Mouse (Mus musculus) CD4-positive helper T cell, adult 2 months (primary cell): ENCODE measurements at regions not wholly inside any gene's neighbourhood (a gene's known extent, or its start where the extent isn't known, plus 50 kb on each side); places are given as distances from the start of the nearest gene placed in this dataset.

Experiments
- DNase-seq: peaks from one replicate; pipeline ENCODE4 v3.0.0-alpha.2; 2012; ENCODE audit warnings: low read depth, missing footprints, low spot score

DNA sequence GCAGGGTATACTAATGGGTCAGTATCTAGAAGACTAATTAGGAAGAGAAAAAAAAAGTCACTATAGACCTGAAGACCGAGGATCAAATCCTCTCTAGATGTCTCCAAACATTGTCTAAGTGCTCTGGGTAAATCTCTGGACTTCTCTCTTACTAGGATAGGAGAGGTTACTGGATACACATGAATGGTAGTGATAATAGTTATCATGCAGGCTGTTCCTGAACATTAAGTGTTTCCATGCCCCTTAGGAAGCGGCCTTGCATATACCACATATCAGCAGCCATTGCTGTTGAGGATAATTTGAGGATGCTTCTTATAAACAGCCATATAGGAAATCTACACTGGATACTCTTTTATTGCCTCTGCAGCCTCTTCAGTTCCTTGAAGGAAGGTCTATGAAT is 274.2 kb upstream of the Ppargc1a start:
- DNase-seq: no peak

DNA sequence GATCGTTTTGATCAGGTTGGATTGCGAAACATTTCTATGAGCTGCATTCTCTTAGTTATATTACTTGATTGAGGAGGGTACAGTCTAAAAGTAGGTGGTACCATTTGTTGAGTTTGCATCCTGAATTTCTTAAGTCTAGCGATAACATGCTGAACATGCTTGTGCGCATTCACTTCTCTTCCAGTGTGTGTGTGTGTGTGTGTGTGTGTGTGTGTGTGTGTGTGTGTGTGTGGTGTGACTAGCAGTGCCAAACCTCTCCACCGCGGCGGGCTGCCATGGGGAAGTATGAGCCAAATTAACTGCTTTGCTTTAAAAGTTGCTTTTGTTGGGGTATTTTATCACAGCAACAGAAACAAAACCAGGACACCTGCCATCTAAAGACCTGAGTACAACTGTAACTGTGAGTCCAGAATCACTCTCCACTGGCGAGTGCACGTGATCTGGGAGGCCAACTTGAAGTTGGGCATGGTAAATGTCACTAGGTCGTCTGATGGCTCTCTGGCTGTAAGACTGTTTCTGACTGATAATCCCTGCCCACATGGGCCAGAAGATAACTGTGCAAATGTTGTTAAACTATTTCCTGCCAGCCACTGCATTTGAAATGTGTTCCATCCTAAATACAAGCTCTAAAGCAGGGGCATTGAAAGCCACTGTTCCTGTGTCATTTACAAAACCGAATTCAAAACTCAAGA is 273.3 kb upstream of the Ppargc1a start:
- no peak for DNase-seq

DNA sequence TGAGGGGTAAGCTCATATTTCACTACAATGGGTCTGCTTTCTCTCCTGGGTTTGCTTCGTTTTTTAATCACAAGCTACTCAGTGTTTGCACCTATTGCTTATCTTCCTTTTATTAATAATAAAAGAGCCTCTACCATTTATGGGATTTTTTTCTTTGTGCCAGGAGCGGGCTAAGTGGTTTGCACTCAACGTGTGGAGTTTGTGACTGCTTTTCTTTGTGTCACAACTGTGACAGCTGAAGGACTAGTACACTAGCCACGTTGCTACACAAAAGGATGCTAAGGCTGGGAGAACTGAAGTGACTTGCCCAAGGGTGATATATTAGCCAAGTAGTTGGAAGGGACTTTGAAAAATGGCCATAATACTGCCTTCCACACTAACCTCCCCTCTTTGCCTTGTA is 271.8 kb upstream of the Ppargc1a start:
- DNase-seq: no peak

DNA sequence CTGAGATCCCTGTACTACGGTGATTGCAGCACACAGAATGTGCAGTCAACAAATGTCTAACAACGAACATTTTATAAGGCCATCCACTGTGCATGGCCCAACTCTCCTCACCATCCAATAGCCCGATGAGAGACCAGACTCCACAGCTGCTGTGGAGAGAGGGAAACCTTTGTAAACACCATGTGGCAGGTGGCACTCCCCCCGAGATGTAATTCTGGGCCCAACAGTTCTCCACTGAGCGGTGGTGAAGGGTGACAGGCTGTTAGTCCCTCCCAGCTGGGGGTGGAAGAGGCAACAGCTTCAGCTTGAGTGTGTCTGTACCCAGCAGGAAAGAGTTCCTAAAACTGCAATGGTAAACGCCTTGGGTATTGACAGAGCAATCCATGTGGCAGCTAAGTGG is 263.0 kb upstream of the Ppargc1a start:
- DNase-seq: no peak

DNA sequence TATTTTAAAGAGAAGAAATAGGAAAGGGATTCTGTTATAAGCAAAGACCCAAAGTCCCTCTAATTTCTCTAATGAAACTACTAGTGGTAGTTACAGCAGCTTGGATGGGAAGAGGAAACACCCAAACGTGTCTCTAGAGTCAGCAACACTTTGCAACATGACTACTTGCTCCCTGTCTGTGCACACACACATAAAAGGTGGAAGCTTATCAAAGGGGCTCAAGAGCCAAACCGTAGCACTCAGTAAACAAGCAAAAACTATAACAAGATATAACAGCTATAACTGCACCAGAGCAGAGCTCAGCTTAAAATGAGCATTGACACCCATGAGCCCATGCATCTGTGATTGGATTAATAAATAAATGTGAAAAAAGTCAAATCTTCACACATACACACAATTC is 262.5 kb upstream of the Ppargc1a start:
- no peak for DNase-seq

DNA sequence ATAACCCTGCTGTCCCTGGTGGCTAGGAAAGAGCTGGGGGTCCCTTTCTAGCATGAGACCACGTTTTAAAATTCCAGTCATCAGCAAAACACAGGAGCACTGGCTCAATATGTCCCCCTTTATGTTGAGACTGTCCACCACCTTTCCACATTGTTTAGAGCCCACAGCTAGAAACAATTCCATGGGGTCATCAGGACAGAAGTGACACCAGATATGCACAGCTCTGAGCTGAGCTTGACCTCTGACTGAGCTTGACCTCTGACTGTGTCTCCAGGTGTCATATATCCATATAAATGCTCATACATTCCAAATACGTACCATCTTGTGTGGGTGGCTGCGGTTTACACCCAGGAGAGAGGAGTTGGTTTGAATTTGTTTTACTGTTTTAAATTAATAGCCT is 262.1 kb upstream of the Ppargc1a start:
- no peak for DNase-seq

DNA sequence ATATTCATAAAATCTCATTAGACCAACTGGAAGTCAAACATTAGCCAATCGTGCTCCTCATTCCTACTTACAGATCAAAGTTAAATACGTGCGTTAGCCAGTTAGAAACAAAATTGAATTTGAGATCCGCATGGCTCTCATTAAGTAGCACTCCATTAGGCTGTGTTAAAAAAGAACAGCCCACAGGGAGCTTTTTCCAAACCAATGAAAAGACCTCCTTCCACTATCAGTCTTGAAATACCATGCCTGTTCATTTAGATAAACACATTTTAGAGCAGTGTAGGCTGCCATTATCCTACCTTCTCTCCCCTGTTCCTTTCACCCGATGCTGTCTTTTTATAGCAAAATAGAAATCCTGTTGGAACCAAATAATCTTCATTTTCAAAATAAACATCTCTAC is 261.5 kb upstream of the Ppargc1a start:
- no peak for DNase-seq

DNA sequence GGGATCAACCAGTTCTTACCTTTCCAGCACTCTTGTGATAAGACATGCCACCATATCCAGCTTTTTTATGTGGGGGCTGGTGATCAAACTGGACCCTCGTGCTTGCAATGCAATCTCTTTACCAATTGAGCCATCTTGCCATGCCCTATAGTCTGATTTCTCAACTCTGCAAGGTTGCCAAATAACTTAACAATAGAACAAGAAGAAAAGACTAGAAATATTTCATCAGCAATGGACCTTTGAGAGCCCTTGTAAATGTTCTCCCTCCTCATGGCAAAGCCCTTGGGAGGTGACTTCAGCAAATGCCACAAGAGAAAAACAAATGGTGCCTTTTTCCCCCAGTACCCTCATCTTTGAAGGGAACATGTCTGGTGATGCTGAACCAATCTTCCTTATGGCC is 258.7 kb upstream of the Ppargc1a start:
- DNase-seq: no peak

DNA sequence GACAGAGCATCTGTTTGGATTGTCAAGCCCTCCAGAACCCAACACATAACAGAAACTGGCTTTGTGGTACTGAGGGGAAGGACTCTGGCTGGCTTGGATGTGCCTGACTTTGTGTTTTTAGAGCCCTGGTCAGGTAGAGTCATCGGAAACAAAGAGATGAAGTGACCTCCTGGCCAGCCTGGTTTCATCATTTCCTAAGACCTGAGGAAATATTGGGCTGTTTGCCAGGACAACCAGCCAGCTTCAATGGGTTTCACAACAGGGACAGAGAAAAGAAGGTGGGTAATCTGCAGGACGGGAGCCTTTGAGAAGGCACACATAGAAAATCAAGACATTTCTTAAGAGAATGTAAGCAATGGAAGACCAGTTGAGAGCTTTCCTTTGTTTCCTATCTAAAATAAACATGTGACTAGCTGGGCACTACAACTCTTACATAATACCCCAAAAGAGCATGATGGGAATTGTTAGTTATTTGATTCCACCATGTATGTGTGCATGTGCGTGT is 258.1 kb upstream of the Ppargc1a start:
- no peak for DNase-seq

DNA sequence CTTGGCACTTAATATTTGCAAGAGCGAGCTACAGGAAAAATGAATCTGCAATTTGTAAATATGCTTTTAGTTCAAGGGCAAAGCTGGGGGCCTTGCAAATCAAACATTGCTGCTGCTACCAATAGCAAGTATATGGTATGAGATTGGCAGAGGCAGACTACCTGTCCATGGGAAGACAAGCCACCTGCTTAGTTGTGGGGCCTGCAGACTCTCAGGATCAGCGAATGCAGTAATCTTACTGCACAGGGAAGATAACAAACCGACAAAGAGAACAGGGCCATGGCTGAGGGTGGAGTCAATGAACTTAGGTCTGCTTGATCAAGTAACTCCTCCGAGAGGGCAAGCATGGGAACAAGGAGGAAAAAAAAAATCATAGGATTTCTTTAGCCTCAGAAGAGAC is 257.2 kb upstream of the Ppargc1a start:
- no peak for DNase-seq

DNA sequence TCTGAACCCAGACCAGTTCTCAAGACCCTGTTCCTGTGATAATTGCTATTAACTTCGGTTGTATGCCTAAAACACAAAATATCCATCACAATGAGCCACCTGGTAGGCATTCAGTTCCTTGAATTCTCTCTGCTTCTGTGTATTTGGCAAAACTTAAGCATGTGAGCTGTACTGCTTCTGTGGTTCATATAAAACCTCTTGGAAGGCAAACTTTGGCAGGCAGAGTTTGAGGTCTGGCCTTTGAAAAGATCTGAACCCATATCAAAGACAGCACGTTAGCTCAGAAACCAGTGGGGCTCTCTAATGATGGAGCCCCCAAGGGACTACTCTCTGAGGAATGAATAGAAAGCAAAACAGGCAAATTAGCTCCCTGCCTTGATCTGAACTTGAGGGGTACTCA is 256.1 kb upstream of the Ppargc1a start:
- no peak for DNase-seq

DNA sequence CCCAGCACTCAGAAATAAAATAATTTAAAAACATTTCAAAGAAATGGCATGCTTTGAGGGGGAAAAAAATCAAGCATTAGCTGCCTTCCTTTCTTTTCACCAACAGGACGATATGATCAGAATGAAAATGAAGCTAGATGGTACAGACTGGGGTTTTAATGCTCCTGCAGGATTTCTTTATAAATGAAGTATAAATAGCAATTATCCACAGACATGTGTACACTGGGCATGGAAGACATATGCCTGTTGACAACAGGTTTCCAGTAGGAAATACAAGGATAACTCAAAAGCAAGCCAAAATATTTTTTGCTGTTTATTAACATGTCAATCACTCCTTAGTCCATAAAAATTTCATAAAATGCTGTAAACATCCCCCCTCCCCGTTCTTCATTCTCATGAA is 248.7 kb upstream of the Ppargc1a start:
- no peak for DNase-seq

DNA sequence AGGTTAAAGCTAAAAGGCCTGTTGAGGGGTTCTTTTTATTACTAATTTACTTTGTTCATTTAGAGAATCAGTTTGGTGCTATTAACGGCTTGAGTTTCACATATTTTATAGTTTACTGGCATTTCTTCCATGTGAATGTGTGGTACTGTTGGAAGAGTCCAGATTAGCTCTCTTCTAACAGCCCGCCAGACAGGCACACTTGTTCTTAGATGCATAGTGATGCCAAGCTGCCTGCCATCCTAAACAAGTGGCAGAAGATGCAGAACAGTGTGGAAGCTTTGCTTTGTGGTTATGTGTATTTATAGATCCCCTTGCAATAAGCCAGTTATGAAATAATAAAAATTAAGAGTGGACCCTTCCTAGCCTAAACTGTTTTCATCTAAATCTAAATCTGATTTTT is 244.2 kb upstream of the Ppargc1a start:
- no peak for DNase-seq

DNA sequence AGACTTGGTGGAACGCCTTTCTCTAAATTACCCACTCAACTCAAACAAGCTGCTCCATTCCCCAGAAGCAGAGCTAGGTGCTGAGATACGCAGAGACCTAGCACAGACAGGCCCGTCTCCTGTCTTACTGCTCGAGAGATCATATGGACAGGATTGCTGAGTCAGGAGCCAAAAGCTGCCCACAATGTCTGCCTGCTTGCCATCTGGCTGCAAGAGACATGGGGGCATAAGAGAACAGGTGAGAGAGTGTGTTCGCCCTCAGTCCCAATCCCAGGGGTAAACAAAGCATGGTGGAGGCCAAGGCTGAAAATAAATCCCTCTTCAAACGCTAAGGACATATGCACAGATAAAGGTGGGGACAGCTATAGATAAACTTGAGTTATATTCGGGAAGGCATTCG is 234.0 kb upstream of the Ppargc1a start:
- no peak for DNase-seq

DNA sequence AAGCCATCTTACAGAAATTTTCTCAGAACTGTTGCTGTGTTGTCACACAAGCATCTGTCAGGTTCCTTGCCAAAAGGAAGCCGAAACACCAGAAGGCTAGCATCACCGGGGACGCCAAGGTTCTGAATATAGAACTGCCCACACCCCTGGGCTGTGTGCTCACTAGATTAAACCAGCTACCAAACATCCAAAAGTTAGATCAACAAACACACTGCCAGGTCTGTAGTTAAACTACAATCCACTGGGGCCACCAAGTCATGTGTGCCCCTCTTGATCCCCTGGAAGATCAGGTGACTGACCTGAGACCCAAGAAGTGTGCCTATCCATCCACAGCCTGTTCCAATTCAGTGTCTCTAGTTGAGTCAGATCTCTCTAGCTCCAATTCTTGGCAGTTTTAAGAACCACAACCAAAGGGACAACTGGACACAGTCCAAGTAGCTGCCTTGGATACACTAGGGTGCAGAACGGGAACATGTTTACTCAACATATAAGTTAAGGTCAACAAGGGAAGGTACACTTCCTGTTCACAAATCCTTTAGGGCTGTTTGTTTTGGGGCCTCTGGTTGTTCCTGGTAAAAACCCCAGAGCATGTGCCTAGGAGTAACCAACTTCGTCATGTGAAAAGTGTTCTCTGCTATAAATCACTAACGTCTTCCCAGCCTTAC is 232.0 kb upstream of the Ppargc1a start:
- no peak for DNase-seq

DNA sequence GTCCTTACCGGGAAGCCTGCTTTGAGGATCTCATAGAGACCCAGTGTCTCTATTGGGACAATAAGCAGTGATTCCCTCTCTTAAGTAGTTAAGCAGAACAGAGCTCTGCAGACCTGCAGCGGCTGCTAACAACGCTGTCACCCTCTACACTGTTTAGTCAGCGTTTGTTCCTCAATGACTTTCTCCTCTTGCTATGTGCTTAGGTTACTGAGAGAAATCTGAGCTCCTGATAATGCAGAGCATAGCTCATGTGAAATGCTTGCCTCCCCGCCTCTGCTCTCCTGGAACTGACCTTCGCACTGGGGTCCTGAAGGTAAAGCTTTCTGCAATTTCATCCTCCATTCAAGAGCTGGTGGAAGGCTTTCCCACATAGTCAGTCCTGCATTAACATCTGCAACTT is 226.6 kb upstream of the Ppargc1a start:
- no peak for DNase-seq

DNA sequence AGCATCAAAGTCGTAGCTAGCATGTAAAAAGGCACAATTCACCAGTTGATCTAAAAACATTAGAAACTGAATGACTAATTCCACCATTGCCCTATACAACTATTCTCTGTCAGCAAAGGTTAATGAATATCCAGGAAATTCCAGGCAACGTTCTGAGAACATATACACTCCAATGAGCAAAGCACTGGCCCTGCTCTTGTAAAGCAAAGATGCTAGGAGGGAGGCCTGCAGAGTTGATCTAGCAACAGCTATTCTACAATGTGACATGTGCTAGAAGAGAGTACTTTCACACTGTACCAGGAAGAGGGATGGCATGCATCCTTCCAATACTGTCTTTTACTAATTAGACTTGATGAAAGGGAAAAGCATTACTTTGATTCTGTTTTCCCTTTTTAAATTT is 225.4 kb upstream of the Ppargc1a start:
- DNase-seq: no peak

DNA sequence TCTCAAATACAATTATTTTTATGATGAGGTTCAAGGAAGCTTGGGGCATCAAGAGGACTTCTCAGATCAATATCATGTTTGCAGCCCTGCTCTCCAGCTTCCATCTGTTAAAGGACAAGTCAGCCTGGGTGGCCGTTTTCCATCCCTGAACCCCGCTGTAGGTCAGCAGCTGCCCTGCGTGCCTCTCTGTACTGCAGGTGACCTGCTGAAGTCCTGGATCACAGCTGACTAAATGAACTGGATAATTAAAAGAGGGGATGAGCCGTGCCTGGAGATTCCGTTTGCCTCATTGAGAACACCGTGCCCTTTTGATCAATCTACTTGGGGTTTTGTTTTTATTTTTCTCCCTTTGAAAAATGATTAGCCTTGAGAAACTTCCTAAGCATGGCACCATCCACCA is 221.2 kb upstream of the Ppargc1a start:
- no peak for DNase-seq

DNA sequence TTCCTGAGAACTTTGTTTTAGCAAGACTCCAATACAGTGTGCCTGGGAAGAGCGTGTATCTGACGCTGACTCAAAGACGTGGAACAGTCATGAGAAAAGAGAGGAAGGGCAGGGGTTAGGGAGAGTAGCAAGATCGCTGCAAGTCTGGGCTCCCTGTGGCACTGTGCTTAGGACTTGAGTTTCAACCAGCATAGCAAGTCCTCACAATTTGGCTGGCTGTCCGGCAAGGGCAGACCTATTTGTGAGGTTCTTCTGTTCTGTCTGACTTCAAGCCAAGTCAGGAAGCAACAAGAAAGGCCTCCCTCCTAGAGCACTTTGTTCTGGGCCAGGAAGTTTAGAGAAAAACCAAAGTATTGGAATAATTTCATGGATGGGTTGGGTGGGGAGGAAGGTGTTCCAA is 216.0 kb upstream of the Ppargc1a start:
- DNase-seq: no peak

DNA sequence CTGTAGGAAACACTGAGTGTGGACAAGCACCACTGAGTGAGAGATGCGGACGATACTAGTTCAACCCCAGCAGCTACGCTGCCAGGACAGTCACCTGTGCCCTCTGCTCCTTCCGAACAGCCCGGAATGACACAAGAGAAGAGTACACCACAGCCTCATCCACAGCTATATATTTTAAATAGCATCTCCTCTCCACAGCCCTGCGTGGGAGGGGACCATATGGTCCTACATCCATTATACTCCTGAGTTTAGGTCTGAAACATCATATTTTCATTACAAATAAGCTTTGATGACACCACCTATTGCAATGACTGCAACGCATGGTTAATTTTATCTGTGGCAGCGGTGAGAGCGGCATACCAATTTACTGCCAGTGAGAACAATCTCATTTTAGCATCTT is 215.6 kb upstream of the Ppargc1a start:
- no peak for DNase-seq

DNA sequence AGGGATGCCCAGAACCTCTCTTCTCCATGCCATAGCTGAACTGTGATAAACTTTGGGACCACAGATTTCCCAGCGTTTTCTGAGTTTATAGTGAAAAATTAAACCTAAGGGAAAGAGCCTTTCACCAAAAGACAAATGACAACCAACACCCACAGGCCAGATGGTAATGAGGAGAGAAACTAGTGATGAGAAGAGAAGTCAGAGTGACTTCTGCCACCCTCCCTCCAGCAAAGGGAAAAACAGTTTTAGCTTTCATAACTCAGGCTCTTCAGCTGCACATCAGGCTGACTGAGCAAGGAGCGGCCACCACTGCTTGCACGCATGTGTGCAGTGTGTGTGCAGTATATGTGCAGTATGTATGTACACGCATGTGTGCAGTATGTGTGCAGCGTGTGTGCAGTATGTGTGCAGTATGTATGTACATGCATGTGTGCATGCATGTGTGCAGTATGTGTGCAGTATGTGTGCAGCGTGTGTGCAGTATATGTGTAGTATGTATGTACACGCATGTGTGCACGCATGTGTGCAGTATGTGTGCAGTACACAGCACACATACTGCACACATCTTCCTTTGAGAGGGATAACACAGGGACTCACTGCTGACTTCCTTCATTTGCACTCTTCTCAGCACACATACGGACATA is 208.1 kb upstream of the Ppargc1a start:
- no peak for DNase-seq

DNA sequence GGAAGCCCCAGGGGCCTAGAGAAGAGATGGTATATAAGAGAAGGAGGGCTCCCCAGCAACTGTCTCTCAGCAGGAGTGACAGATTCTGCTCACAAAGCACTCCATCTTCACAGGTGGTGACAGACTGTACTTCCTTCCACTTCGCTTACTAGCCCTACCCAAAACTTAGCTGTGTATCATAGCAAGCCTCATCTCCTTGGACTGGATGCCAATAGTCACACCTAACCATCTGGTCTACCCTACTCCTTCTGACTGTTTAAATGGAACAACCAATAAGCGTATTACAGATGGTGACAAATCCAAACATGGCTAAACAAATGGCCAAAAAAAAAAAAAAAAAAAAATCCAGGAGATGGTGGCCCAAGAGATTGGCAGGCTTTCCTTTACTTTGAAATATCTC is 204.1 kb upstream of the Ppargc1a start:
- DNase-seq: no peak

DNA sequence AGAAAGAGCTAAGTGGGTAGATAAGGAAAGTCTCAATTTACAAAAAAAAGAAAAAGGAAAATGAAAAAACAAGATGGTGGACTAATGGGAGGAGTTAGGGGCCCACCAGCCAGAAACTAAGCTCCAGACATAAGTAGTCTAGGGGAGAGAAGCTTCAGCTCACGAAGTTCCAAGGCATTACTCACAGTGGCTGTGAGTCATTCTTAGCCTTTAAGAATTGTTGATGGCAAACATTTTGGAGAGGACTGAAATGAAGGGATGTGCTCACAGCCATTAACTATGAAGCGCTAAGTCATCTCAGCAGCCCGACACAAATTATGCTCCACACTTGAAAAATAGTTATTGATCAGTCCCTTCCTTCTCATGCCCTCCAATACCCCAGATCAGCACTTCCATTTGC is 198.6 kb upstream of the Ppargc1a start:
- DNase-seq: no peak
